Mouse (Mus musculus): ENCODE data around the gene Tfdp2. TPM values are rescaled to one million over a fixed set of nuclear protein-coding genes. Genes with fewer than 3 reads are reported as not detected.

Gene Tfdp2
- polyA plus RNA-seq, 1 experiment: 11.0 TPM

DNA sequence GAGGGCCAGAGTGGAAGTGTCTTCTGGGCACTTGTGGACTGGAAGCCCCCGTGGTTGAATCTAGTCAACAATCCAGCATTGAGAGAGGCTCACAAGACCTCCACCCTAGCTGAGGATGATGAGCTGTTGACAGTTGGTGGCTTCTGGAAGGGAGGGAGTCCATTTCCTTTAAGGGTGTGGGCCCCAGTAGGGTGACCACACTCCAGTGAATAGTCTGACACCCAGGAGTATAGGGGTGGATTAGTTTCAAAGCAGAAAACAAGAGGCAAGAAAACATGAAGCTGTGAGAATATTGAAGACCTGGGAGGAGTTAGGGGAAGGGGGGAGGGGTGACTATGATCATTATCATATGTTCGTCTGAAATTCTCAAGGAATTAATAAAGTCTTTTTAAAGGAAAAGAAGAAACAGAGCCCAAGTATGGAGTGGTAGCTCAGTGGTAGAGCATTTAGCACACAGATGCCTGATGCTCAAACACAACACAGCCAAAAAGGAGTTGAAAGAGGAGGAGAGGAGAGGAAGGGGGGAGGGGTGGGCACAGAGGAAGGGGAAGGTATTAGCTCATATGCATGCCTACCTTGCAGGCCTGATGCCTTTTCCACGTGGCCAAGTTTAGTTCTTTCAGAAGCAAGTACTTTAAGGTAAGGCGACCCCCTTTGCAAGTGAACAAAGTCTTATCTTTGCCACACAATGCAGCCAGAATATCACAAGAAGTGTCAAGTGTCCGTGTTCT is 173.7 kb downstream of the Tfdp2 start:
- no peak for DNase-seq (ENCODE audit: low read depth)

- no peak for DNase-seq (ENCODE audit: low read depth)
Observed at GRCm38 (mm10) chr9:96371075-96371474, 175.0 kb downstream of the Tfdp2 start.

Other genes starting within 250 kb of the Tfdp2 start
- gene Xrn1, start 241.5 kb upstream of the Tfdp2 start, polyA plus RNA-seq (2012; rRNA removed): 5.0 and 5.1 TPM in 2 replicates
- 10.2 and 11.7 TPM in 2 replicates for gene Gk5, start 76.9 kb upstream of the Tfdp2 start, polyA plus RNA-seq (2012; rRNA removed)
- 61.9 and 90.7 TPM in 2 replicates for gene Atp1b3, start 168.2 kb downstream of the Tfdp2 start, polyA plus RNA-seq (2012; rRNA removed)

All from gonadal fat pad, adult 2 months (tissue).